Mouse (Mus musculus) adrenal gland, postnatal 10 days (tissue): ENCODE data around the gene Nol10. TPM values are rescaled to one million over a fixed set of nuclear protein-coding genes. Genes with fewer than 3 reads are reported as not detected.
"Not testable (repeated sequence)": the region's sequence is repeated elsewhere in the genome, so short reads cannot be mapped to it uniquely, and the experiment has no call there.

ENCODE experiments used
- DNase-seq: peaks from one replicate; pipeline ENCODE4 v3.0.0; 2021; ENCODE audit warnings: mixed read lengths
- total RNA-seq, 2 experiments: library from RNA; stranded (reverse); gene quantifications; 2 replicates each; pipeline ENCODE4 v1.2.3; 2021

Nol10 gene
- total RNA-seq, 2 experiments from 2014 or later = 11.9 to 14.2 TPM

DNA sequence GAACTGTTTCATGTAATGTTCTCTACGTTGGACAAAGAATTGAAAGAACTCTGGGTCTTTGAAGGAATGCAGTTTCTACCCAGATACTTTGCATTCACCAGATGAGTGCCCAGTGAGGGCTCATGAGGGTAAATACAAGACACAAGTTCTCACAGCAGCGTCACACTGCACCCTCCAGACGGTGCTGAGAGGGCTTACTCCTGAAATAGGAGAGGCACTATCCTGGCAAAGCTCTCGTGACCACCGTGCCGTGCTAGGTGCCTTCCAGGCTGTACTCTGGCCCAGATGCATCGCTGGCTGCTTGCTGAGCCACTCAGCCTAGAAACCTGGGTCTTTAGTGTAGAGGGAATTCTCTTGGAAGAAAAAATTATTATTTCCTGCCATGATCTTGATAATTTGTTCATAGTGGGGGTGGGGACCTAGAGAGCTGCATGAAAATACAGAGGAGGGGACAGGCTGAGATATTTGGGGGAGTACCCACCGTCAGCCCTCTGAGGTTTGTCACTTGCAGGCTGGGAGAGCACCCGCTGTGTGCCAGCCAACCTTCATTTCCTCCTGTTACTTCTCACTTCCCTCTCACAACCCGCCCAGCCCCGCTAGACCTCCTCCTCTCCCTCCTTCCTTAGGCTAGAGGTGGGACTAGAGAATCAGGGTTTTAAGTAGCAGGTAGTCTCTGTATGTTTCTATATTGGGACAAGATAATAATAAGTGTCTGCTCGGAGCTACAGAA, 63.7 kb downstream of the Nol10 start:
- no peak for DNase-seq

DNA sequence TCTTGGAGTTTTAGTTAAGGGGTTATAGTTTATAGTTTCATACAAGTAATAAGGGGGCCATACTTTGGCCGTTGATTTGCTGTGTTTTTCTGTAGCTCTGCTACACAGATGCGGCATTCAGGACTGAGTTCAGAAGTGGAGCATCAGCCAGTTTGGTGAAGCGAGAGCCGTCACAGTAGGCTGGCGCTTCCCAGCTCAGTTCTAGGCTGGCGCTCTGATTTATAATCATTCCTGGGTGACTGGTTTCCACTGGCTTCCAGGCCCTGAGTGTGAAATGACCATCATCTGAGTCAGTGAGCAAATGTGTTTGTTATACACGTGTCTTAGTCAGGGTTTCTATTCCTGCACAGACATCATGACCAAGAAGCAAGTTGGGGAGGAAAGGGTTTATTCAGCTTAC, 66.5 kb downstream of the Nol10 start:
- DNase-seq = no peak

- DNase-seq = no peak
Observed at GRCm38 (mm10) chr12:17420168-17420810, 72.0 kb downstream of the Nol10 start.

DNA sequence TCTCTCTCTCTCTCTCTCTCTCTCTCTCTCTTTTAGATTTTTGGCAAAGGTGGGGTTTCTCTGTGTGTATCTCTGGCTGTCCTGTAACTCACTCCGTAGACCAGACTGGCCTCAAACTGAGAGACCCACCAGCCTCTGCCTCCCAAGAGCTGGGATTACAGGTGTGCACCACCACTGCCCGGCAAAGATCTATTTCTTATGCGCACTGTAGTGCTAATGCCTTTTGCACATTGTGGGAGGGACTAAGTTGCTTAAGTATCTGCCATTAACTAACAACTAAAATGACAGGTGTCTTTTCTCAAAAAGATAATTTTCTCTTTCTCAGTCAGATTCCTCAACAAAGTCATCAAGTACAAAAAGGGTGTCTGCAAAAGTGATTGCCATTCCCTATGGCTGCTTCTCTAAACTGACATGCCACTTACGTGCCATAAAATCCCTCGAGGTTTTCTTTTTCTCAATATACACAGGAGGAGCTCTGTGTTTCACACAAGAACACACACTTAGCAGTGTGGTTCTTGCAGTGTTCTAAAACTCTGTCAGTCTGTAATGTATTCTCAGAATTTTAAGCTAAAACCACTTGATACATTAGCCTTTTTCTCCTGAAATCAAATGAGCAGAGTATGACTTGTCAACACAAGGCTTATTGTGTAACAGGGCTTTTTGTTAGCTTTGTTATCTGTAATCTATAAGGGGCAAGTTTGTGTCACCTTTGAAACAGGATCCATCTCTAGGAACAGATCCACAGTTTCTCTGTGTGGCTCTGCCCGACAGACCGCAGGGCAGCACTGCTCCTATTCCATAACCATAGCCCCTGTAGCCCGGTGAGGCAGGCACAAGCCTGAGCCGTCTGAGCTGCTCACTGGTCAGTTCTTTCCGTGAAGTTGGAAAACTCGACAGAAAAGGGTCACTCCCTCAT, 77.3 kb downstream of the Nol10 start:
- DNase-seq = no peak

GRCm38 (mm10) chr12:17426735-17427134, 78.5 kb downstream of the Nol10 start:
- DNase-seq = no peak

DNA sequence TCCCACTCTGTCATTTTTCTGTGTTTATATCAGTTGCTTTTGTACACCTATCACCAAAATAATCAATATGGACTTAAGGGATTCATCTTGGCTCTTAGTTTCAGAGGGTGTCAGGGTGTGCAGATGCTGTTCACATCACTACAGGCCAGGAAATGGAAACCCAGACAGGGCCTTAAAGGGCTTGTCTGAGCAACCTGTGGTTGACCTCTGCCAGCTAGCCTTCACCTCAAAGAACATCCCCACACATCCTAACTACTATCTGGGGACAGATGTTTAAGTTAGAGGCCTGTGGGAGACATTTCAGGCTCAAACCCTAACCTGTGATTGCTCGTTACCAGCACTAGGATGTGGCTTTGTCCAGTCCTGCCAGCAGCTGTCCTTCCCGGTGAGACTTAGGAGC, 82.3 kb downstream of the Nol10 start:
- no peak for DNase-seq

DNA sequence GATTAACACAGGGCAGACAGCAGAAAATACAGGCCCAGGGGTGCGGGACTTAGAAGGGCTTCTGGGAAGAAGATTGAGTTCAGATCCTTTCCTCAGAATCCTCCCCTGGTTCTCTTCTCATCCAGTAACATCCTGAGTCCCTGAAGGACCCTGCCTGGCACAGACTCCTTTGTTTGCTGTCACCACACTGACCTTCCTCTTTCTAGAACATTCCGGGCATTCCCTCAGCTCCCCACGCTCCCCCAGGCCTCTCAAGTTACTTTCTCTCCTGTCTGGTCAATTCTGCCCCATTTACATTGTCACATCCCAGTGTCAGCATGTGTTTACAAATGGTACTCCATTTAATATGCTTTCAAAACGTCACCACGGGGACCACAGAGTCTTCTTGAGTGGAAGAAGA, 82.9 kb downstream of the Nol10 start:
- DNase-seq = no peak

DNA sequence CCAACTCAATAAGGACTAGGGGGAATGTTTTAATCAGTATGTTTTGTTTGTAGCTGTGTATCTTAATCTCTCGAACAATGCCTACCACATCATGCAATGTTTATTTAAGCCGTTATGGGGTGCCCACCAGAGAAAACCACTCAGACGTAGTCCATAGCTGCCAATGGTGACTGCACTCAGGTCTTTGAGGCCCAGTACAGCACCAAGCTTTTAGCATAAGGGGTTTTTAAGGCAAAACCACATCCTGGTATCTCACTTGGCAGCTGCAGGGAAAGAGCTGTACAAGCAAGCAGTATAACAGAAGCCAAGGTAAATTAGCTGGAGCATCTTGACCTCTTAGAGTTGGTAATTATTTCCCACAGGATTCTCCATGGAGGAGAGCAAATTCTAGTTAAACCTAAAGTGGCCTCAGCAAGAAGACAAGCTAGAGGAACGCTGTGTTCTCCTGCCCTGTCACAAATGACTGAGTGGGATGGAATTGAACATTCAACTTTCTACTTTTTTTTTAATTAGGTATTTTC, 83.6 kb downstream of the Nol10 start:
- DNase-seq = no peak

DNA sequence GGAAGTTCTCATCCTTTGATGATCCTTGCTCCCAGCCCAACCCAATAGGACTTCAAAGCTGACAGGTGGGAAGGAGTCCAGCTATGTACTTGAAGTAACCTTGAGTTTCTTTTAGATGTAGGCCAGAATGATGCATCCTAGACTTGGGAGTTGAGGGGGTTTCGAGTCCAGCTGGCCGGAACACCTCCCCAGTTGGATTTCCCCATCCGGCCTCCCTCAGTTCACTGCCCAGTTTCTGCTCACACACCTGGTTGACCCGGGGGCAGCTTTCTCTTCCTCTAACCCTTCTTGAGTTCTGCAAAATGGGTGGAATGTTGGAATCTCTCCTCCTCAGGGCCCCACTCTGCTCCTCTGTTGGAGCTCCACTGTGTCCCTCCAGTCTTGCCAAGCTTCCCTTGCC, 85.5 kb downstream of the Nol10 start:
- no peak for DNase-seq

GRCm38 (mm10) chr12:17436471-17436870, 88.2 kb downstream of the Nol10 start:
- no peak for DNase-seq

DNA sequence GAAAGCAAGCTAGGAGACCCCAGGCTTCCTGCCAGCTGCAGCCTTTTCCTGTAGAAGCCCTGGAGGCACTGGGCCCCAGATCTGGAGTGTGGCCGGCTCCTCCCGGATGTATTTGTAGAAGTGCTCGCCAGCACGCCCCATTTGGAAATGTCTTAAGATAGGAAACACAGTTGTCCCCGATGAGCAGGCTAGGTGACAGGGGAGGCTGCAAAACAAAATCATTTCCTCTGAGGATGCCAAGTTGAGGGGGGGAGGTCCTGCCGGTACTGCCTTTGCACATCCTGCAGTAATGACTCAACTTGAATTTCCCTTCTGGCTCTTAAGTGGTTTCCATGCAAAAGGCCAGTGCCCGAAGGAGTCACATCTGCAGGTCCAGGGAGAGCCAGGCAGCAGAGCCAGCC, 92.0 kb downstream of the Nol10 start:
- DNase-seq = peak; percentile 57

- peak; percentile 73 for DNase-seq
Observed at GRCm38 (mm10) chr12:17441495-17441894, 93.2 kb downstream of the Nol10 start.

DNA sequence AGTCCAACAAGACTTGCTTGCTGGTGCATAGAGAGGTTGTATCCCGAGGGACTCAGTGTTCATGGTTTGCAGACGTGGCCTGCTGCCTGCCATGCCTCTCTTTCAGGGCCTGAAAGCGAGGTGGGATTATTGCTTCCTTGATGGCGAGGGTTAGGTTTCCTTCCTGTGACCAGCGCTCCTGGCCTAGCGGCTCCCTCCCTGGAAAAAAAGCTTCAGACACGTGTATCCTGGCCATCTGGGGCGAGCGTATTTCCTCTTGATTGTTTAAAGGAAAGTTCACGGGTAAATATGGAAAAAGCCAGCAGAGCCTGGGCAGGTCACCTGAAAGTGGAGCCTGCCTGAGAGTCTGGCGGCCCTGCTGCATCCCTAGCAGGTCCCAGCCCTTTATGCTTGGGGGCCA, 96.1 kb downstream of the Nol10 start:
- peak; percentile 32 for DNase-seq

- DNase-seq = peak; percentile 34
Observed at GRCm38 (mm10) chr12:17445251-17445650, 97.0 kb downstream of the Nol10 start.

DNA sequence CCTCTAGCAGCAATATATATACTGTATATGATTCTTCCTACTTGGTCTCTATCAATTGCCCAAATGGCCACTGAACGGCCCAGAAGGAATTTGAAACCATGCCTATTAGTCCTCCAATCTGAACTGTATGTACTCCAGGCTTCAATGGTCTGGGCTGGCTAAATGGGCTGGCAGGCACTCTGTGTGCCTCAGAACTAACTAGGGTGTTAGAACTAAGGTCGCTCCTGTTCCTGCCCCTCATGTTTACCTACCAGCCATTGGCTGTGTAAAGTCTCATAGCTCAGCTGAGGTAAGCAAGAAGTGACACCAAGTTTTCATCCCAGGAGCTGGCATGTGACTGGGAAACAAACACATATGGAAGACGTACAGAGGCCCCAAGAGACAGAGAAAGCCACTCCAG, 100.5 kb downstream of the Nol10 start:
- DNase-seq = no peak

GRCm38 (mm10) chr12:17449661-17450091, 101.4 kb downstream of the Nol10 start:
- DNase-seq = peak; percentile 23

- DNase-seq = no peak
Observed at GRCm38 (mm10) chr12:17450503-17450902, 102.2 kb downstream of the Nol10 start.

DNA sequence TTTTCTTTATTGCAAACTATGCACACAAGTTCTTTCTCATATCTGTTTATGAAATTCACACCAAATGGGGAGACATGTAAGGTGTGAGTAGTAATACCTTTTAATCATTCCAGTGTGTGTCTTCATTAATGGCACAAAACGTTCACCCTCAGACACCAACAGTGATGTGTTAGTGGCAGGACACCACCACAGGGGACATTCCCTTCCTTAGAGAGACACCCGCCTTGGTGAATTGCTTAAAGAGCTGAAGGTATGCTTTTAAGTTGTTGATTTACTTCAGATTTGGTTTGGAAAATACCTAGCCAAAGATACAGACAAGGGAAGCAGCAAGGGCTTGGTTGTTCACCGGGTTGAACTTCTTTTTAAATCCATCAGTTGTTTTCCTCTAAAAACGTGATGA, 102.7 kb downstream of the Nol10 start:
- DNase-seq = no peak

GRCm38 (mm10) chr12:17452273-17452672, 104.0 kb downstream of the Nol10 start:
- DNase-seq = peak; percentile 25

DNA sequence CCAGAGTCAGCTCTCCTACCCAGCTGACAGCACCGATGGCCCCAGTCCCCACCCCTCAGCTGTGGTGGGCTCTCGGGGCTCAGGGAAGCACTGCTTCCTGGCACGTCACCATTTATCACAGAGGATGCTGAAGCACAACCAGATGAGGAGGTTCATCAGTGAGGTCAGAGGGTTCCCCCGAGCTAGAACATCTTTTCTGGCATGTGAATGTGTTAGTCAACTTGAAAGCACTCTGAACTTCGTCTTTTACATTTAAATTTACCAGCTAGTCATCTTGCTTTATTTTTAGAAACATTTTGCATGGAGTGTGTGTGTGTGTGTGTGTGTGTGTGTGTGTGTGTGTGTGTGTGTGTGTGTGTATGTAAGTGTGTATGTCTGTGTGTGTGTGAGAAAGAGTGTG, 105.7 kb downstream of the Nol10 start:
- DNase-seq = no peak

- DNase-seq = peak; percentile 35
Observed at GRCm38 (mm10) chr12:17455096-17455495, 106.8 kb downstream of the Nol10 start.

DNA sequence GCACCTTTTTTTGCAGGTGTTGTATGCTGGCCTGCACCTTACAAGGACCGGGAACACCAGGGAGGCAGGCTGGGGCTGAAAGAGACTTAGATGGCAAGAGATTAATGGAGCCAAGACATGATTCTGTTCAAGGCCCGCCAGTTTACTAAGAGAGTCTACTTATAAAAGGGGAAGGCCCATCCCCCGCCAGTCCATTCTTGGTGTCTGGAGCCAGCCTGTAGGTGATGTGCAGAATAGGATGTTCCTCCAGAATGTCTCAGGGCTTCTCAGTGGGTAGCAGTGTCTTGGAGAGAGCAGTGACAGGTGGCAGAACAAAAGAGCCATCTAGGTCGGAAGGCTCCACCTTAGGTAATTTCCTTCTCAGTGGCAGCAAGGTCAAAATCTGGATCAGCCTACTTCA, 111.0 kb downstream of the Nol10 start:
- DNase-seq = not testable (repeated sequence)

DNA sequence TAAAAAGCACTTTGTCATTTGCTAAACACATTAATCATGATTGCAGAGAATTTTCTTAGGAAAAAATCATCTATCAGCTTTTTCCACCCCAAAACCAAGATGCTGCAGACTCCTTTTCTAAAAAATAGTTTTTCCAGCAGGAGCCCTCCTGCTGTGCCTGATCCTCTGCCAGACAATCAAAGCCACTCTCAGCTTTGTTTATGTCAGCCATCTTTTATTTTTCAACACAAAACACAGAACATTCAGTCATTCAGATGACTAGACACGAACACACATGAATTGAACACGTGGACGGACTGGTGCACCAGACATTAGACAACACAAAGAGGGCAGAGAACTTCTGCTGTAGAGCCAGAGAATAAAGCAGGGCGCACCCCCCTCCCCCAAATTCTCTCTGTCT, 115.4 kb downstream of the Nol10 start:
- no peak for DNase-seq
